Mouse (Mus musculus): Measurements from ENCODE around the gene Tmem135.
A peak's percentile ranks its signal among the peaks of the same experiment; 100 is the strongest.

Tmem135 gene

DNA sequence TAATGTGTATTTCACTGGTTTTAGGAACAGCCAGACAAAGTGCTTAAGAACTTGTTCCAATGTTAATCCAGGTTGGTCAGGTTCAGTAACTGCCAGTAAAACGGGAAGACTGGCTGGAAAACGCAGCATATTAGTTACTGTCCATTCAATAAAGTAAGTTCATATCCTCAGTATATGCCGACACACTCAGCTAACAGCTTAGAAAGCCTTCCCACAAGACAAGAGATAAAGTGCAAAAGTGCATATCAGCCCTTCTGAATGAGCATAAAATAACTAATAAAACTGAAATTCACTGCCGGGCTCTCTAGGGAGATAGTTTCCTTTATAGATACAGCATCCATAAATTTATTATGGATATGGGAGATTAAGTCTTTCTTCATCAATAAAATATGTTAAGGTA is 161.5 kb downstream of the Tmem135 start:
- no peak for DNase-seq

GRCm38 (mm10) chr7:89242143-89242542 is 161.9 kb downstream of the Tmem135 start:
- DNase-seq, result no peak

DNA sequence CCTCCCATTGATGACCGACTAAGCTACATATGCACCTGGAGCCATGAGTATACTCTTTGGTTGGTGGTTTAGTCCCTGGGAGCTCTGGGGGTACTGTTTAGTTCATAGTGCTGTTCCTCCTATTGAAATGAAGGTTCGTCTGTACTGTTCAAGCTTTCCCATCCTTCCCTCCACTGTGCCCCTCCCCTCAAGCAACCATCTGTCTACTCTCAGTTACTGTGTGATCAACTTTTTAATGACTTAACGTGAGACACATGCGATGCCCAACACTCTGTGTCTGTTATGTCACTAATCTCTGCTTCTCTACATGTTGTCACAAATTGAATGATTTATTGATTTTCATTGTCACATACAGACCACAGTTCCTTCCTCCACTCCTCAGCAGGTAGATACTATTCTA is 164.4 kb downstream of the Tmem135 start:
- DNase-seq, result no peak

DNA sequence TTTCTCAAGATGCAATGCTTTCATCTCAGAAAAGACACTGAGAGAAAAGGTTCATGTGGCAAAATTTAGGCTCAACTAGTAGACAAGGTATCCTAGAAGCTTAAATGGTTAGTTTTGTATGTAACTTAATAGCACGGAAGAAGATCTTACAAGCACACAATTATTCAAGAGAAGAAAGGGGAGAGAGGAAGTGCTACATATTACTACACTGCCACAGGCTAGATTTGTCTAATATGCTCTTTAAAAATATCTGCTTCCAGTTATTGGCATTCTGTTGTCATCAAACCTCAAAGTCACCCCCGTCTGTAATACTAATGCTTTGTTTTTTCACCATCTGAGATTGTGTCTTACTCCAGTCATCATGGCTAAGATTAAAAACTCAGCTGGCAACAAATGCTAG is 167.4 kb downstream of the Tmem135 start:
- DNase-seq, result no peak

DNA sequence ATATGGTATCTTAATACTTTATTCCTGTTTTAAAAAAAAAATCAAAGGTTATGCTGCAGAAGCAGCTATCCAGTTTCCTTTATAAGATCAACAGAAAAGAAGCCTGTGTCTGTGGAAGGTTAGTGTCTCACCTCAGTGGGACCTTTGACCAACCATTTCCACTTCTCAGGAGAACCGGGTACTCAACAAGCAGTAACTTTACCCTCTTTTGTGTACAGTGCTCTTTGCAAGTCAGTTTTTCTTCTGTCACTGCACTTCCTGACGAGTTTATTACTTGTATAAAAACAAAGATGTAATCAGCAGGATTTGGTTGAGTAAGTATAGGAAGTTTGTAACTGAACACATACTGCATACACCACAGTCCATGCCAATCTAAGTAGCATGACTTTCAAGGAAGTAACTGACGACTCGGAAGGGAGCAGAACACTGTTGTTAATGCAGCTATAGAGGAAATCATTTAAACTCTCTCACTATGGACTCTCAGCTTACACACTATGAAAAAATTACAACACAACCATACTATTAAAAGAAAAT is 168.0 kb downstream of the Tmem135 start:
- no peak for DNase-seq

- DNase-seq, result no peak
Observed at GRCm38 (mm10) chr7:89232499-89233145, 171.4 kb downstream of the Tmem135 start.

- DNase-seq, result no peak
Observed at GRCm38 (mm10) chr7:89231200-89231790, 172.7 kb downstream of the Tmem135 start.

DNA sequence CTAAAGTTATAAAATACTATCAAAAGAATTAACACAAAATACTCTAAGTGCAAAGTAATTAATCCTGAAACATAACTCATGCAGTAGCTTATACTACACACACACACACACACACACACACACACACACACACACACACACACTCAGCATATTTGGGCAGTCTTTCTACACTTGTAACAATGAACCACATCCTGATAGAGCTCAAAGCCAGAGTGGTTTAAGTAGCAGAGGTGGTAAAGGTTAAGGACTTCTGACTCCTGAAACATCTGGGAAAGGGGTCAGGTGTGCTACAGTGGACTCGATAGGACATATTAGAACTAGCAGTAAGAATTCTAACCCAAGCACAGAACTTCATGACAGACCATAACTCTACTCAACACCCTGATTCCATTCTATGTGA is 181.4 kb downstream of the Tmem135 start:
- no peak for DNase-seq

GRCm38 (mm10) chr7:89216628-89217027 is 187.4 kb downstream of the Tmem135 start:
- no peak for DNase-seq

- no peak for DNase-seq
Observed at GRCm38 (mm10) chr7:89216118-89216517, 187.9 kb downstream of the Tmem135 start.

DNA sequence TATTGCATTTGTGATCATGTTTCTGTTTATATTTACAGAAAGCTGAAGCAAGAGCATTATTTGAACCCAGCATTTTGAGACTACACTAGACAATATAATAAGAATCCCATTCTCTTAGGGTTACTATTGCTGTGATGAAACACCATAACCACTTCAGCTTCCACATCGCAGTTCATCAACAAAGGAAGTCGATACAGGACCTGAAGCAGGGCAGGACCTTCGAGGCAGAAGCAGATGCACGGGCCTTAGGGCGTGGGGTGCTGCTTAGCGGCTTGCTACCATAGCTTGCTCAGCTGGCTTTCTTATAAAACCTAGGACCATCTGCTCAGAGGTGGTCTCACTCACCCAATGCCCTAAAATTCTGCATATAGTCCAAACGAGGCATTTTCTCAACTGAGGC is 188.3 kb downstream of the Tmem135 start:
- DNase-seq, result peak; percentile 18

GRCm38 (mm10) chr7:89210506-89210905 is 193.5 kb downstream of the Tmem135 start:
- DNase-seq, result peak; percentile 42

DNA sequence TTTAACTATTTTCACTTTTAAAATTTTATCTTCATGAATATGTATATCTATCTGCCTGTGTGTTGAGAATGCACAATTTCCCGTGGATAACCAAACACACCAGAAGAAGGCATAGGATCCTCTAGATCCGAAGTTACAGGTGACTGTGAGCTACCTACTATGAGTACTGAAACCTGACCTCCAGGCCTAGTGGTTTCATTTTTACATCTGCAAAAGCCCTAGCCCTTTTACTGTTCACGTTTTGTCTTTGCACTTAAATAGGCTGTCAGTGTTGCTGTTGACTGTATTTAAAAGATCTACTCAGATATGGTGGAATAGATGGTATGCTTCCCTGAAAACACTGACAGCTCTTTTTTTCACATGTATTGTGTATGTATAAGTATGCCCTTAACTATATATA is 197.9 kb downstream of the Tmem135 start:
- DNase-seq, result no peak

- no peak for DNase-seq
Observed at GRCm38 (mm10) chr7:89205402-89205801, 198.6 kb downstream of the Tmem135 start.

DNA sequence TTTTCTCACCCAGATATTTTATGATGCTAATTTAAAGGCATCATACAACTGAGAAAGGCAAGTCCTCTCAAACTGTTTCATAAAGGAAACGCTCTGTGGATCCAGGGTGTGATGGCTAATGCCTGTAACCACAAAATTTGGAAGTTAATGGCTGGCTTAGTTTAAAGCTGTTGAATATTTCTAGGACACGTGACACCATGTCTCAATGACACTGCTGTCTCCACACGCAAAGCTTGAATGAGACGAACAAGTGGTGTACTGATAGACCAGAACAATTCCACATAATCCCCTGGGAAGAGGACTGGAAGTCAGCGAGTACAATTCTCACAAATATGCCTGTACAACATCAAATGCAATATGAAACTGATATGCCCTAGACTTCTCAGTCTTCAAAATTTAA is 200.9 kb downstream of the Tmem135 start:
- DNase-seq, result no peak

GRCm38 (mm10) chr7:89201954-89202353 is 202.1 kb downstream of the Tmem135 start:
- no peak for DNase-seq

- DNase-seq, result no peak
Observed at GRCm38 (mm10) chr7:89198499-89198898, 205.5 kb downstream of the Tmem135 start.

DNA sequence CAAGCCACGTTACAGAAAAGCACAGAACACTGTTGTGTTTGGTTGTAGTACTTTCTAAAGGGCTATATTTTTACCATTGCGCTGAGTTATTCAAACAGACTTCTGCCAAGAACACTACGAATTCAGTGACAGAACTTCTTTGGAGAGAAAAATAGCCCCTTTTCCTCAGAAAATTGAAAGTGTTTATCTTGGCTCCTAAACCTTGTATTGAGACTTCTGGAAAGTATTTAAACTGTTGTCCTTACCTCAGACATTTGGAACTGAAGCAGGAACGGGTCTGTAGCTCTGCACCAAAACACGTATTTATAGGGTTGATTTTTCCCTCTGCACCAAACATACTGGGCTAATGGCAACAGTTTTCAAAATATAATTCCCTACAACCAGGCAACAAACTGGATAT is 210.6 kb downstream of the Tmem135 start:
- no peak for DNase-seq

GRCm38 (mm10) chr7:89183928-89184327 is 220.1 kb downstream of the Tmem135 start:
- no peak for DNase-seq

DNA sequence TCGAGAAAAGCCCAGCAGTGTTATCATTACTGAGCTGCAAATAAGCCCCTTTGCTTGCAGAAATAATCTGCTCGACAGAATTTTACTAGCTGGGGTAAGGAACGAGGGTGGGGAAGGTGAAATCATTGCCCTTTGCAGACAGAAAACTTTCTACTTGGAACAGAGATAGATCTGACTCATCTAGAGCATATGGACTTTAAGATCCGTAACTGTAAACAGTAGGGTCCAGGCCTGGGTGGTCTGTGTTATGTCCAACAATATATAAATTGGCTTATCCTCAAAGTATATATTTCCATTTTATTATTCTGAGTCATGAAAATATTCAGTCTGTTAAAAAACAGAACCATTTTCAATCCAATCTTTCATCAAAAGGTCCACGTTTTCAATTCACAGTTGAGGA is 221.1 kb downstream of the Tmem135 start:
- DNase-seq, result no peak

GRCm38 (mm10) chr7:89181285-89181684 is 222.7 kb downstream of the Tmem135 start:
- DNase-seq, result no peak

- no peak for DNase-seq
Observed at GRCm38 (mm10) chr7:89178601-89179000, 225.4 kb downstream of the Tmem135 start.

DNA sequence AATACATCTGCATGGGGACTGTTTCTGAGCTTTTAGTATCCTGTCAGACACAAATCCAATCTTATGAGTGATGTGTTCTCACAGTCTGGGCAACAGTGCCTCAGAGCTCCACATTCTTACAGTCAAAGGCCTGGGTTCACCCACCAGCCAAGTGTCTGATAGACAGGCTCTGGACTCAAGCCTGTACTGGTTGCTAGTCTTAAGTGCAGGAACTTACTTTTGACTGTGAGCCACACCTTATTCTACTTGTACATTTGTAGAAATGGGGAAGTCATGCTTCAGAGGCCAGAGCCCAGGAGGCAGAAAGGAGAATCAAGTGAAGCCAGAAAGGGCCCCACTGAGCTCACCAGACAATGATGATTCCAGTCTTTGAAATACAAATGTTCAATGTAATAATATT is 226.1 kb downstream of the Tmem135 start:
- DNase-seq, result no peak

DNA sequence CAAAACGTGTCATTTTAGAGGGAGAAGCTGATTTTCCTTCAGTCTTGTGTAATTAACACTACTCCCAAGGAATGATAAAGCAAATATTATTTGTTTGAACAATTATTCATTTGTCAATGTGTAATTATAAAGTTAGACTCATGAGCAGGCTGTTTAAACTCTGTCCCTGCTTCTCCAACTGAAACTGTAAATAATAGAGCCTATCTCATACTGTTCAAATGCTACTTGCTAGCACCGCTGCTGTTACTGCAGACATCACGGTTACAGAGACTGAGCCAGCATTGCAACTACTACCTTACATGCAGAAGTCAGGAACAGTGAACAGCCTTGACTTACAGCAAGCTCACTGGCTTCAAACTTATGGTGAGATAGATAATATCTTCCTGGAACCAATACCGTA is 229.6 kb downstream of the Tmem135 start:
- no peak for DNase-seq

DNA sequence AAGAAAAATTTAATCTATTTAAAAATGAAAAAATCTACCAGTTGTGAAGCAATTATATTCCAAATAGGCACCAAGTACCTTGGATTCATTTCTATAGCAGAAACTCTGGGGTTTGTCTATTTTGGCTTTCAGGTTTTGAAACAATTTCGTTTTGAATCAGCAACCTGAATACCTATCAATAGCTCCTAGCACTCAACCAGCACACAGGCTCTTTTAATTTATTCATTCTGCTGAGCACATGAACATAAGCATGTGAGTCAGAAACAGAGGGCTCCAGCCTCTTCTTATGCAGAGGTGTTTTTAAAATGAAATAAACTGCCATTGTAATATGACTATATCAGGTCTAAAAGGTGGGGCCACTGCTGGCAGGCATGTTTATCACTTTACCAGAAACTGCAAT is 231.0 kb downstream of the Tmem135 start:
- no peak for DNase-seq

Data from retina, postnatal 1 day (tissue).